Mouse (Mus musculus) hindbrain, embryonic 13.5 days (tissue): ENCODE data around the gene Nckap5. TPM values are rescaled to one million over a fixed set of nuclear protein-coding genes. Genes with fewer than 3 reads are reported as not detected.
A peak's percentile ranks its signal among the peaks of the same experiment; 100 is the strongest.
"Not testable (repeated sequence)": the region's sequence is repeated elsewhere in the genome, so short reads cannot be mapped to it uniquely, and the experiment has no call there.

ENCODE experiments used
- ATAC-seq: fragments of 200-750 bp; cut with Nextera tagmentation; 2 replicates; pipeline ENCODE4 v1.8.0; 2017; ENCODE audit warnings: moderate TSS enrichment; ENCODE audit not compliant: low FRiP score
- H3K27ac ChIP-seq: fragments of 300-500 bp; sonication (generic); 2 replicates; pipeline ENCODE4 v1.5.1; 2015; ENCODE audit warnings: inconsistent platforms, mild to moderate bottlenecking, moderate library complexity
- H3K27me3 ChIP-seq: fragments of 300-500 bp; sonication (generic); 2 replicates; pipeline ENCODE4 v1.6.1; 2015; ENCODE audit warnings: mild to moderate bottlenecking, inconsistent platforms
- H3K36me3 ChIP-seq: fragments of 300-500 bp; sonication (generic); 2 replicates; pipeline ENCODE4 v1.6.1; 2015; ENCODE audit warnings: mild to moderate bottlenecking, inconsistent platforms
- H3K4me1 ChIP-seq: fragments of 300-500 bp; sonication (generic); replicated peaks from 2 replicates; pipeline ENCODE4 v1.6.1; 2015; ENCODE audit warnings: inconsistent platforms
- H3K4me2 ChIP-seq: fragments of 300-500 bp; sonication (generic); 2 replicates; pipeline ENCODE4 v1.6.1; 2015; ENCODE audit warnings: inconsistent platforms, mild to moderate bottlenecking, moderate library complexity
- H3K4me3 ChIP-seq: fragments of 300-500 bp; sonication (generic); 2 replicates; pipeline ENCODE4 v1.5.1; 2015; ENCODE audit warnings: mild to moderate bottlenecking, inconsistent platforms
- H3K9ac ChIP-seq: fragments of 300-500 bp; sonication (generic); 2 replicates; pipeline ENCODE4 v1.6.1; 2015; ENCODE audit warnings: mild to moderate bottlenecking, inconsistent platforms
- H3K9me3 ChIP-seq: fragments of 300-500 bp; sonication (generic); 2 replicates; pipeline ENCODE4 v1.6.1; 2016; ENCODE audit warnings: inconsistent platforms
- WGBS: fragments of 180-500 bp; shearing (Covaris S2); methylation state at CpG from one replicate; pipeline ENCODE4 v1.1.7; 2015; 5-methylcytosine and 5-hydroxymethylcytosine counted together
- polyA plus RNA-seq: library from polyadenylated mRNA; unstranded; fragments of >200 nt; fragmentation: Nextera tagmentation; extraction: Ambion mirVana; gene quantifications from 2 replicates; pipeline ENCODE4 v1.2.1, GENCODE M21; 2015

Nckap5 gene
- polyA plus RNA-seq, 1 experiment from 2014 or later: 18.6 TPM

- Histone ChIP-seq H3K4me2 (no peak overlapping the region), H3K4me3 (no peak overlapping the region), H3K36me3 (no peaks in the 10 kb centered on the region), H3K27ac (no peak overlapping the region), H3K4me1 (no peaks in the 10 kb centered on the region), H3K9ac (no peak overlapping the region), H3K9me3 (no peaks in the 10 kb centered on the region), H3K27me3 (no peaks in the 10 kb centered on the region)
- 86% methylated on average over 6 of the region's 6 CpGs for WGBS
- no peak for ATAC-seq
Observed at GRCm38 (mm10) chr1:126152217-126152616, 678.4 kb downstream of the Nckap5 start.

GRCm38 (mm10) chr1:126149966-126150365, 680.6 kb downstream of the Nckap5 start:
- Histone ChIP-seq H3K4me3 (no peak overlapping the region), H3K36me3 (no peaks in the 10 kb centered on the region), H3K4me2 (no peak overlapping the region), H3K27me3 (no peaks in the 10 kb centered on the region), H3K27ac (no peak overlapping the region), H3K9ac (no peak overlapping the region), H3K9me3 (no peaks in the 10 kb centered on the region), H3K4me1 (no peaks in the 10 kb centered on the region)
- ATAC-seq: no peak

GRCm38 (mm10) chr1:126135717-126136116, 694.9 kb downstream of the Nckap5 start:
- H3K4me3 ChIP-seq: no peak overlapping the region
- ATAC-seq: no peak
- 91% methylated on average over 3 of the region's 3 CpGs for WGBS
- no peaks in the 10 kb centered on the region for H3K9me3 ChIP-seq
- no peak overlapping the region for H3K4me2 ChIP-seq
- H3K27me3 ChIP-seq: no peaks in the 10 kb centered on the region
- H3K4me1 ChIP-seq: no peaks in the 10 kb centered on the region
- H3K27ac ChIP-seq: no peak overlapping the region
- H3K36me3 ChIP-seq: no peaks in the 10 kb centered on the region
- no peak overlapping the region for H3K9ac ChIP-seq

- no peak for ATAC-seq
- WGBS: 100% methylated on average over 2 of the region's 2 CpGs
- no peak overlapping the region for H3K27ac ChIP-seq
- H3K4me2 ChIP-seq: no peak overlapping the region
- H3K9me3 ChIP-seq: no peaks in the 10 kb centered on the region
- no peaks in the 10 kb centered on the region for H3K36me3 ChIP-seq
- H3K4me3 ChIP-seq: no peak overlapping the region
- no peaks in the 10 kb centered on the region for H3K4me1 ChIP-seq
- no peaks in the 10 kb centered on the region for H3K27me3 ChIP-seq
- H3K9ac ChIP-seq: no peak overlapping the region
Observed at GRCm38 (mm10) chr1:126132316-126132715, 698.3 kb downstream of the Nckap5 start.

GRCm38 (mm10) chr1:126129129-126129528, 701.5 kb downstream of the Nckap5 start:
- no peak for ATAC-seq
- H3K4me1 ChIP-seq: no peaks in the 10 kb centered on the region
- H3K27ac ChIP-seq: no peak overlapping the region
- H3K9ac ChIP-seq: no peak overlapping the region
- 19% methylated on average over 1 of the region's 1 CpGs for WGBS
- H3K4me3 ChIP-seq: no peak overlapping the region
- H3K36me3 ChIP-seq: no peaks in the 10 kb centered on the region
- H3K27me3 ChIP-seq: no peaks in the 10 kb centered on the region
- H3K9me3 ChIP-seq: no peaks in the 10 kb centered on the region
- H3K4me2 ChIP-seq: no peak overlapping the region

- H3K4me1 ChIP-seq: peaks cover 8% of the 10 kb centered on the region
- H3K4me2 ChIP-seq: no peak overlapping the region
- H3K27ac ChIP-seq: no peak overlapping the region
- 79% methylated on average over 5 of the region's 5 CpGs for WGBS
- H3K9ac ChIP-seq: no peak overlapping the region
- H3K9me3 ChIP-seq: no peaks in the 10 kb centered on the region
- H3K27me3 ChIP-seq: no peaks in the 10 kb centered on the region
- H3K36me3 ChIP-seq: no peaks in the 10 kb centered on the region
- no peak overlapping the region for H3K4me3 ChIP-seq
- ATAC-seq: no peak
Observed at GRCm38 (mm10) chr1:126123111-126123510, 707.5 kb downstream of the Nckap5 start.

GRCm38 (mm10) chr1:126120506-126120905, 710.1 kb downstream of the Nckap5 start:
- H3K36me3 ChIP-seq: no peaks in the 10 kb centered on the region
- H3K4me1 ChIP-seq: peaks cover 8% of the 10 kb centered on the region
- ATAC-seq: no peak
- H3K4me3 ChIP-seq: no peak overlapping the region
- H3K27me3 ChIP-seq: no peaks in the 10 kb centered on the region
- H3K9ac ChIP-seq: no peak overlapping the region
- no peak overlapping the region for H3K4me2 ChIP-seq
- H3K27ac ChIP-seq: peak overlapping the region; percentile 18; the same call in 1 of the 2 replicates
- H3K9me3 ChIP-seq: no peaks in the 10 kb centered on the region
- WGBS: 41% methylated on average over 8 of the region's 8 CpGs

- Histone ChIP-seq H3K4me2 (no peak overlapping the region), H3K27me3 (no peaks in the 10 kb centered on the region), H3K27ac (no peak overlapping the region; the same call in 1 of the 2 replicates), H3K4me3 (no peak overlapping the region), H3K36me3 (no peaks in the 10 kb centered on the region), H3K9me3 (no peaks in the 10 kb centered on the region), H3K9ac (no peak overlapping the region), H3K4me1 (peaks cover 7% of the 10 kb centered on the region)
- ATAC-seq: no peak
- WGBS: 76% methylated on average over 3 of the region's 3 CpGs
Observed at GRCm38 (mm10) chr1:126116034-126116433, 714.6 kb downstream of the Nckap5 start.

GRCm38 (mm10) chr1:126105673-126106256, 724.8 kb downstream of the Nckap5 start:
- H3K4me3 ChIP-seq: no peak overlapping the region
- 0 out of 2 replicates have a peak, but pooled peaks have one; percentile 52 for ATAC-seq
- 29% methylated on average over 3 of the region's 3 CpGs for WGBS
- peak overlapping the region; percentile 25; the same call in 1 of the 2 replicates for H3K27ac ChIP-seq
- H3K27me3 ChIP-seq: no peaks in the 10 kb centered on the region
- no peaks in the 10 kb centered on the region for H3K9me3 ChIP-seq
- H3K4me2 ChIP-seq: no peak overlapping the region
- no peak overlapping the region for H3K9ac ChIP-seq
- H3K36me3 ChIP-seq: peaks cover 6% of the 10 kb centered on the region; the same call in 1 of the 2 replicates
- peaks cover 13% of the 10 kb centered on the region for H3K4me1 ChIP-seq

GRCm38 (mm10) chr1:126094346-126094745, 736.3 kb downstream of the Nckap5 start:
- Histone ChIP-seq H3K4me1 (no peaks in the 10 kb centered on the region), H3K9ac (no peak overlapping the region), H3K9me3 (no peaks in the 10 kb centered on the region; the same call in 1 of the 2 replicates), H3K4me2 (no peak overlapping the region), H3K27me3 (no peaks in the 10 kb centered on the region), H3K27ac (no peak overlapping the region), H3K4me3 (no peak overlapping the region), H3K36me3 (peaks cover 4% of the 10 kb centered on the region; the same call in 1 of the 2 replicates)
- ATAC-seq: no peak
- WGBS: 88% methylated on average over 4 of the region's 4 CpGs

- H3K4me3 ChIP-seq, H3K9ac ChIP-seq, H3K36me3 ChIP-seq, H3K4me2 ChIP-seq, H3K27ac ChIP-seq, H3K4me1 ChIP-seq, H3K9me3 ChIP-seq, ATAC-seq, H3K27me3 ChIP-seq: not testable (repeated sequence)
- WGBS: 95% methylated on average over 2 of the region's 2 CpGs
Observed at GRCm38 (mm10) chr1:126091979-126092378, 738.6 kb downstream of the Nckap5 start.

- no peak overlapping the region for H3K4me2 ChIP-seq
- no peaks in the 10 kb centered on the region; the same call in 1 of the 2 replicates for H3K9me3 ChIP-seq
- 0 out of 2 replicates have a peak, but pooled peaks cover 4% of the 10 kb centered on the region for H3K36me3 ChIP-seq
- no peak for ATAC-seq
- no peaks in the 10 kb centered on the region for H3K27me3 ChIP-seq
- no peak overlapping the region for H3K9ac ChIP-seq
- H3K4me1 ChIP-seq: peaks cover 15% of the 10 kb centered on the region
- 88% methylated on average over 7 of the region's 7 CpGs for WGBS
- H3K27ac ChIP-seq: no peak overlapping the region
- H3K4me3 ChIP-seq: no peak overlapping the region
Observed at GRCm38 (mm10) chr1:126087181-126087580, 743.4 kb downstream of the Nckap5 start.

- Histone ChIP-seq H3K27ac (no peak overlapping the region), H3K27me3 (no peaks in the 10 kb centered on the region), H3K4me1 (no peaks in the 10 kb centered on the region), H3K9ac (no peak overlapping the region), H3K36me3 (no peaks in the 10 kb centered on the region), H3K9me3 (no peaks in the 10 kb centered on the region), H3K4me2 (no peak overlapping the region), H3K4me3 (no peak overlapping the region)
- no peak for ATAC-seq
- 29% methylated on average over 4 of the region's 4 CpGs for WGBS
Observed at GRCm38 (mm10) chr1:126076312-126076711, 754.3 kb downstream of the Nckap5 start.
